Mouse (Mus musculus): ENCODE results near the gene Fam198a. TPM values are rescaled to one million over a fixed set of nuclear protein-coding genes. Genes with fewer than 3 reads are reported as not detected.

Gene Fam198a
- polyA plus RNA-seq (2014; fragmentation: Nextera tagmentation; extraction: Ambion mirVana): 0.18 and 0.21 TPM in 2 replicates

DNA sequence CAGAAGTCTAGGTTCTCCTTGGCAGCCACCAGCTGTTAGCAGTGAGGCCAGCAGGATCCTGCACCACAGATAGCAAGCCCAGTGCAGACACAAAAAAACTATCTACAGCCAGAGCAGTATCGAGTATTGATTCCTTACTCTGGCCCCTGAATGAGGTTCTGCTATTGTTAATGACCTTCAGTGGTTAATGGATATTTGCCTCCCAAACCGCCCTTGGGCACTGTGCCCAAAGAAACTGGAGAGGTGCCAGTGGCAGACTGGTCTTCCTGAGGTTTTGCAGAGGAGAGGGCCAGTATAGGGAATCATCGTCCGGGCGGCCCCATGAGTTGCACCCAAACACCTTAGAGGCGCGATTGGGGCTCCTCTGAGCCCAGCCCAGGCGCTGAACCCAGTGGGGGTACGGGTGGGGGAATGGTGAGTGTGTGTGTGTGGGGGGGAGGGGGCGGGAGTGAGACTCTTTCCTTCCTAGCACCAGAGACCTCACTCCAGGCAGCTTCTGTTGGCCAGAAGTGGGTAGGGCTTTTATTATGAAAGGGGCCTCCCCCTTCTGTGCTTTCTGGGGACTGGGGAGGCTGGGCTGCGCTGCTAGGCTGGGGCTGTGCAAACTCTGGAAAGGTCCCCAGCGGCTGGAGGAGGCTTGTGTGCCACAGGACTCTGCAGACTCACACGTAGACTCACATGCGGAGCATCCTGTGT, at the start of gene Fam198a:
Gene Fam198a (plus strand): TSS at position 571 of the 696 bp plus-strand sequence.
- DNase-seq (ENCODE audit: low spot score) (no peak), ATAC-seq (replicated peaks; ENCODE audit: low FRiP score) (peak; percentile 36; the same call in 1 of the 2 replicates)
- Histone ChIP-seq H3K27me3 (replicated peaks; ENCODE audit: control insufficient read depth, insufficient read depth, low read length) (0 out of 2 replicates have a peak, but pooled peaks cover 3% of the 10 kb centered on the region), H3K27ac (ENCODE audit: low read depth, low read length) (no peak within 1 kb of the TSS), H3K9ac (ENCODE audit: low read depth, low read length) (no peak within 1 kb of the TSS), H3K4me3 (ENCODE audit: low read depth, low read length) (no peak within 1 kb of the TSS), H3K4me2 (peak within 1 kb of the TSS; percentile 40), H3K36me3 (ENCODE audit: control insufficient read depth, insufficient read depth, low read length) (no peaks in the 10 kb centered on the region), H3K9me3 (ENCODE audit: control insufficient read depth, low read length) (no peaks in the 10 kb centered on the region), H3K4me1 (replicated peaks; ENCODE audit: control insufficient read depth, insufficient read depth, low read length) (peaks cover 4% of the 10 kb centered on the region; the same call in 1 of the 2 replicates)
- 19% methylated on average over 14 of the region's 14 CpGs for WGBS

DNA sequence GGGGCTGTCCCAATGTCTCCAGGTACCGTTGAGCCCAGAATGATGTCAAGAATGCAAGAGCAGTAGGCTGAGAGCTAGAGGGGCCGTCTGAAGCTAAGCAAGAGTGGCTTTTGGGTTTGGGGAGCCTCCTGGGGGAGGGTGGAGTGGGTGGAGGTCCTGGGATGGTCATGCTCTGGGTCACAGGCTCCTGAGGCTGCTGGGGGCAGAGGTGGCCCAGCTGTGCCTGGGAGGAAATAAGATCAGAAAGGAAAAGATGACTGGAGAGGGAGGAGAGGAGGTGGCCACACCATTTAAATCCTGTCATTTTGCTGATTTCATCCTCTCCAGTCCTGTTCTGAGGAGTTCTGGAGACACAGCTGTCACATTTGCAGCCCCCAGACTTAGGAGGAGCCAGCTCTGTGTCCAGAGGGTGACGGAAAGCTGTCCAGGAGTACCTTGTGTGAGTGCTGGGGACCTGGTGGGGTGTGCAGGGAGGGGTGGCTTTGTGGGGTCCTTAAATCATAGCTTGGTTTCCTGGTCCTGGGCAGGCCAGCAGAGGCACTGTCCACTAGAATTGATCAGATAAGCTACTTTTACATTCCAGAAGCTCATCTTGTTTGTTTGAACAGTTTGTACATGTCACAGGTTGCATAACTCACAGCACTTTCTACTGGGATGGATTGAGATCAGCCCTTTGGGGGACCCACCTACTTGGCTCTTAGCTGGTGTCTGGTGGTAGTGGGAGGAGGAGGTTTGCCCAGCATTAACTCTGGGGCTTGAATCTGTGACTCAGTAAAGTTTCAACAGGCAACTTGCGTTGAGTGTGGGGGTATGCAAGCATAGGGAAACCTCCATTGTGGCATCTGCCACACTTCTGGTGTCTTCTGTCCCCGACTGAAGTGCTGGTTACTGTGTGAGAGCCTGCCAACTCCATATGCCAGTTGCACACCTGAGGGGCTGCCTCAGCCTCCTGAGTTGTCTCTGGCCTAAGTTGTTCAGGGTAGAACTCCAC, 48.8 kb upstream of the Fam198a start:
- ATAC-seq (replicated peaks; ENCODE audit: low FRiP score): no peak
- Histone ChIP-seq H3K36me3 (ENCODE audit: control insufficient read depth, insufficient read depth, low read length) (no peaks in the 10 kb centered on the region), H3K9me3 (ENCODE audit: control insufficient read depth, low read length) (no peaks in the 10 kb centered on the region), H3K4me1 (replicated peaks; ENCODE audit: control insufficient read depth, insufficient read depth, low read length) (no peaks in the 10 kb centered on the region), H3K4me2 (no peak overlapping the region), H3K9ac (ENCODE audit: low read depth, low read length) (no peak overlapping the region), H3K27me3 (replicated peaks; ENCODE audit: control insufficient read depth, insufficient read depth, low read length) (no peaks in the 10 kb centered on the region), H3K27ac (ENCODE audit: low read depth, low read length) (no peak overlapping the region), H3K4me3 (ENCODE audit: low read depth, low read length) (no peak overlapping the region)
- no peak for DNase-seq (ENCODE audit: low spot score)
- WGBS: 65% methylated on average over 5 of the region's 5 CpGs

DNA sequence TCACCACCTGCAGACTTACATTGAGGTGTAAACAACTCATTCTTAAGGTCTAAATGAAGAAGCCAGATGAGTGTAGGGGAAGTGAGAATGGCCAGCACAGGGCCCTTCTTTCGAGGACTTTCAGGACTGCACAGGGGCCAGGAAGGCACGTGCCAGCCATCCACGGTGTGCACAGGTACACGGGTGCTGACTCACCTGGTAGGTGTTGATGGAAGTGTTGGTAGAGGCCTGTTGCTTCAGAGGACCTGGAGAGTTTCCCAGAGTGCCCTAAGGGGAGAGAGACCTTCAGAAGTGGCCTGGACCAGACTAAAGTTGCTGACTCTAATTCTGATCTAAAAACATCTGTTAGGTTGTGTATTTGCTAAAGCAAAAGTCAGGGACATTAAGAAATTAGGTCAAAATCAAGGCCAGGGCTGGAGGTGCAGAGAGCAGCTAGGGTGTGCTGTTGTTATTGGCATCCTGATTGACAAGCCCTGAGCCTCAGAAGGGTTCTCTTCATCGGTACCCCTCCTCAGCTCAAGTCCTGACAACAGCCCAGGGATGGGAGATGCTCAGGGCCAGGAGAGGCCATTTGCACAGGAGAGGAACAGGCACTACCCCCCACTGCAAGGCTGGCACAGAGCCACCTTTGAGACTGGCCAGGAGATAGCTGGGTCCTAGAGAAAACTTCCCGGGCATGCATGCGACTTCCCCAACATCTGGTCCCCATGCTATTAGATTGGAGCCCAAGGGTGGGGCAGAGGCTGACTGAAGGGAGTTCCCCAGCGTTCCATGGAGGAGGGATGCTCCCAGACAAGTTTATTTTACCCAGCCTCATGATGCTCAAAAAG, 47.1 kb upstream of the Fam198a start:
- no peak for DNase-seq (ENCODE audit: low spot score)
- Histone ChIP-seq H3K4me2 (no peak overlapping the region), H3K4me1 (replicated peaks; ENCODE audit: control insufficient read depth, insufficient read depth, low read length) (no peaks in the 10 kb centered on the region), H3K9ac (ENCODE audit: low read depth, low read length) (no peak overlapping the region), H3K4me3 (ENCODE audit: low read depth, low read length) (no peak overlapping the region), H3K27me3 (replicated peaks; ENCODE audit: control insufficient read depth, insufficient read depth, low read length) (no peaks in the 10 kb centered on the region), H3K27ac (ENCODE audit: low read depth, low read length) (no peak overlapping the region), H3K9me3 (ENCODE audit: control insufficient read depth, low read length) (no peaks in the 10 kb centered on the region), H3K36me3 (ENCODE audit: control insufficient read depth, insufficient read depth, low read length) (no peaks in the 10 kb centered on the region)
- 81% methylated on average over 8 of the region's 8 CpGs for WGBS
- no peak for ATAC-seq (replicated peaks; ENCODE audit: low FRiP score)

DNA sequence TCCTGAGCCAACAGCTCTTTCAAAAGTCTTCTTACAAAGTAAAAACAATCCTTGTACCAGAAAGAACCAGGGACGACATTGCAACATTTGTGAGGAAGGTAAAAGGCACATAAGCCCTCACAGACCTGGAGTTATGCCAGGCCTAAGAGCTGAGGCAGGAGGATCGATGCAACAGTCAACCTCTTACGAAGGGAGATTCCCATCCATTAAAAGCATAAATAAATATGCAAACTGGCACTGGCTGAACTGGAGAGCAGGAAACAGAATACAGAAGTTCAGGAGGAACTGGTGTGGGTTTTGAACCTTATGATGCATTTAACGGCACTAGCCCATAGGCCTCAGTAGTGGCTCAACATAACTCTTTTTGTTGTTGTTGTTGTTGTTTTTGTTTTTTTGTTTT, 46.5 kb upstream of the Fam198a start:
- no peak overlapping the region for H3K27ac ChIP-seq (ENCODE audit: low read depth, low read length)
- H3K4me1 ChIP-seq (replicated peaks; ENCODE audit: control insufficient read depth, insufficient read depth, low read length): no peaks in the 10 kb centered on the region
- H3K4me2 ChIP-seq: no peak overlapping the region
- H3K9ac ChIP-seq (ENCODE audit: low read depth, low read length): no peak overlapping the region
- no peak for DNase-seq (ENCODE audit: low spot score)
- H3K4me3 ChIP-seq (ENCODE audit: low read depth, low read length): no peak overlapping the region
- H3K9me3 ChIP-seq (ENCODE audit: control insufficient read depth, low read length): no peaks in the 10 kb centered on the region
- H3K36me3 ChIP-seq (ENCODE audit: control insufficient read depth, insufficient read depth, low read length): no peaks in the 10 kb centered on the region
- ATAC-seq (replicated peaks; ENCODE audit: low FRiP score): no peak
- 78% methylated on average over 4 of the region's 4 CpGs for WGBS
- no peaks in the 10 kb centered on the region for H3K27me3 ChIP-seq (replicated peaks; ENCODE audit: control insufficient read depth, insufficient read depth, low read length)

DNA sequence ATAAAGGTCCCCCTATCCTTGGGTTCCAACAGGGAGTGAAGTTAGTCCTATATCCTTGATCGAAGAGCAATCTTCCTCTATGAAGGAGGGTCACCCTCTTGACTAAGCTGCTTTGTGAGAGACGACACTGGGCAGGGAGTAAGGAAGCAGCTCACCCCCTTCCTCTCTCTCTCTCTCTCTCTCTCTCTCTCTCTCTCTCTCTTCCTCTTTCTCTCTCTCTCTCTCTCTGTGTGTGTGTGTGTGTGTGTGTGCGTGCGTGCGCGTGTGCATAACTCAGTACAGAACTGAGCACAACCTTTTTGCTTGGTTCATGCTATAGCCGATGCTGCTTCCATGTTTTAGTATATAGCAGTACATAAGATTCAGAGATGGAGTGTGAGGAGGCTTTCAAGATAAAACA, 45.8 kb upstream of the Fam198a start:
- Histone ChIP-seq H3K4me1 (replicated peaks; ENCODE audit: control insufficient read depth, insufficient read depth, low read length) (no peaks in the 10 kb centered on the region), H3K9me3 (ENCODE audit: control insufficient read depth, low read length) (no peaks in the 10 kb centered on the region), H3K27me3 (replicated peaks; ENCODE audit: control insufficient read depth, insufficient read depth, low read length) (no peaks in the 10 kb centered on the region), H3K4me2 (no peak overlapping the region), H3K27ac (ENCODE audit: low read depth, low read length) (no peak overlapping the region), H3K9ac (ENCODE audit: low read depth, low read length) (no peak overlapping the region), H3K36me3 (ENCODE audit: control insufficient read depth, insufficient read depth, low read length) (no peaks in the 10 kb centered on the region), H3K4me3 (ENCODE audit: low read depth, low read length) (no peak overlapping the region)
- no peak for DNase-seq (ENCODE audit: low spot score)
- ATAC-seq (replicated peaks; ENCODE audit: low FRiP score): no peak
- 86% methylated on average over 7 of the region's 7 CpGs for WGBS

DNA sequence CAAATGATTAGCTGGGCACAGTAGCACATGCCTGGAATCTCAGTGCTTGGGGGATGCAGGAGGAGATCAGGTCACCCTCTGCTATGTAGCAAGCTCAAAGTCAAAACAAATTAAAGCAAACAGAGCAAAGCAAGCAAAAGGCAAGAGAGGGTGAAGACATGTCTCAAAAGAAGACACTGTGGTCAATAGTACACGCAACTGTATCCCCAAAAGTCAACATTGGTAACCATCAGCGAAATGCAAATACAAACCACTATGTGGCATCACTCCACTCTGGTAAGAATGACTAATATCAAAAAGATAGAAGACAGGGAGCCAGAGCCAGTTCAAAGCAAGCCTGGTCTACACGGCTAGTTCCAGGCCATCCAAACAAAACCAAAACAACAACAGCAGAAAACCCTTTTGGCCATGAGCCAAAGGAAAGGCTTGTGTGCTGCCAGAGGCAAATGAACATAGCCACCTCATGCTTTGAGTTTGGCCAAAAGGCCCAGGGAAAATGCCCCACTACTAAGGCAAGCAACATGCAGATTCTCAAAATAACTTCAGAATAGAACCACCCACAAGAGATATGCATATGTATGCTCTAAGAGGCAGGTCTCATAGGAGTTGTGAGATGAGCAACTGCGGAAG, 45.1 kb upstream of the Fam198a start:
- no peak overlapping the region for H3K9ac ChIP-seq (ENCODE audit: low read depth, low read length)
- 71% methylated on average over 4 of the region's 4 CpGs for WGBS
- ATAC-seq (replicated peaks; ENCODE audit: low FRiP score) (no peak), DNase-seq (ENCODE audit: low spot score) (no peak)
- H3K27me3 ChIP-seq (replicated peaks; ENCODE audit: control insufficient read depth, insufficient read depth, low read length): no peaks in the 10 kb centered on the region
- no peaks in the 10 kb centered on the region for H3K4me1 ChIP-seq (replicated peaks; ENCODE audit: control insufficient read depth, insufficient read depth, low read length)
- no peak overlapping the region for H3K27ac ChIP-seq (ENCODE audit: low read depth, low read length)
- no peaks in the 10 kb centered on the region for H3K36me3 ChIP-seq (ENCODE audit: control insufficient read depth, insufficient read depth, low read length)
- no peak overlapping the region for H3K4me2 ChIP-seq
- no peaks in the 10 kb centered on the region for H3K9me3 ChIP-seq (ENCODE audit: control insufficient read depth, low read length)
- H3K4me3 ChIP-seq (ENCODE audit: low read depth, low read length): no peak overlapping the region

DNA sequence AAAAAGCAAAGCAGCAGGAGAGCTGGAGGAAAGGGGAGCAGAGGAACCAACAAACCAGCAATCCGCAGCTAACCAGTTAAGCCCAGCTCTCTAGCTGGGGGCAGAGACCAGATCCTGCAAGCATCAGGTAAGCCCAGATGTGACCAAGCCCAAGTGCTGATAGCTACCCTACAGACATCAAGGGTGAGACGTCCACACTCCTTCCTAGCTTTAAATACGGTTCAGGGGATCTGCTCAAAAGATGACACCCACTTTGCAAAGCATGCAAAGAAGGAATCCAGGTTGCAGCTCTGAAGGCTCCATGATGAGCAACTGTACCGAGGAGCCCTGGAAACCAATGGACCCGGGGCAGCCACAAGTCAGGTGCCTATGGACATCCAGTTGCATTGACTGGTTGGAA, 44.3 kb upstream of the Fam198a start:
- Histone ChIP-seq H3K4me3 (ENCODE audit: low read depth, low read length) (no peak overlapping the region), H3K4me2 (no peak overlapping the region), H3K9ac (ENCODE audit: low read depth, low read length) (no peak overlapping the region), H3K4me1 (replicated peaks; ENCODE audit: control insufficient read depth, insufficient read depth, low read length) (no peaks in the 10 kb centered on the region), H3K27ac (ENCODE audit: low read depth, low read length) (no peak overlapping the region), H3K9me3 (ENCODE audit: control insufficient read depth, low read length) (no peaks in the 10 kb centered on the region), H3K27me3 (replicated peaks; ENCODE audit: control insufficient read depth, insufficient read depth, low read length) (no peaks in the 10 kb centered on the region), H3K36me3 (ENCODE audit: control insufficient read depth, insufficient read depth, low read length) (no peaks in the 10 kb centered on the region)
- no peak for DNase-seq (ENCODE audit: low spot score)
- WGBS: 72% methylated on average over 5 of the region's 5 CpGs
- ATAC-seq (replicated peaks; ENCODE audit: low FRiP score): no peak
